Mouse (Mus musculus): ENCODE data around the gene Mitd1.

DNA sequence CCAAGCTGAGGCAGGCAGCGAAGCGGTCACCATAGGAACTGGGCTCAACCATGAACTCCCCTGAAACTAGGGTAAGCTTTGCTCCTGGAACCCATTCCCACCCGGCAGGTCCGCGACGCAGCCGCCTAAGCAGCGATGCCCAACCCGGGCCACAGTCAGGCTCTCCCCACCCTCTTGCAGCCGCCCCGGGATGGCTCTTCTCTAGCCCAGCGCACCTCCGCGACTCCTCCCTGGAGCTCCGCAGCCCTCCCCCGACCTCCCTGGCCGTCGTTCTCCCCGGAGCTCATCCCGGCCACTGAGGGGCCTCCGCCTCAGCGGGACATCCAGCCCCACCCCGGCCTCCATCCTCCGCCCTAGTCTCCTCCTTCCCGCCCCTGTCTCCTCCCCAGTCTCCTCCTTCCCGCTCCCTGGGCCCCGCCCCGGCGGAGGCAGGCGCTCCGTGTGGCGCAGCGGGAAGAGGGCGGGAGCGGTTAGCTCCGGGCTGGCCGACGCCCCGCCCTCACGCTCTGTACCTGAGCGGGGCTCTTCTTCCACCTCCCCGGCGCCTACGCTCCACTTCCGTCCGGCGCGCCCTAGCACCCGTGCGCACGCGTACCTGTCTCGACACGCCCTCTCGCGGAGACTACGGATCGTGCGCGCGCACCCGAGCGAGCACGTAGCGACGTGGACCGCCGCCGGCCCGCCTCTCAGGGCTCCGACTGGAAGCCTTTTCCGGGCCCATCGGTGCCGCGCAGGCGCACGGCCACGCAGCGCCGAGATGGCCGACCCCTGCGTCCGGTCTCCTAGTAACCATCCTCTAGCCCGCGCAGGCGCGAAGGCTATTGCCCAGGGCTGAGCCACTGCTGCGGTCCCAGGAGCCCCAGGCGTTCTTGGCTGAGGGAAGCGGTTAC lies 25.5 kb downstream of the Mitd1 start:
- TF ChIP-seq TAL1 (IDR thresholded peaks at IDR 0.05; ENCODE audit: low read length) (no peak), GATA1 (IDR thresholded peaks at IDR 0.05; ENCODE audit: low read length) (no peak)

All from erythroblast, embryonic 14.5 days (primary cell).